Mouse (Mus musculus) kidney, adult 2 months (tissue): Measurements from ENCODE around the gene Copg2. TPM values are rescaled to one million over a fixed set of nuclear protein-coding genes. Genes with fewer than 3 reads are reported as not detected.

ENCODE experiments used
- DNase-seq: peaks from one replicate; pipeline ENCODE4 v3.0.0; 2021
- H3K27ac ChIP-seq: fragments of 200-500 bp; 2 replicates; pipeline ENCODE4 v1.5.1; 2012; ENCODE audit warnings: low read depth, low read length, control low read depth, inconsistent platforms; ENCODE audit not compliant: insufficient read depth
- H3K27me3 ChIP-seq: fragments of 200-500 bp; replicated peaks from 2 replicates; pipeline ENCODE4 v1.6.1; 2012; ENCODE audit warnings: mild to moderate bottlenecking, moderate library complexity, low read length, inconsistent platforms; ENCODE audit not compliant: control insufficient read depth, insufficient read depth
- H3K36me3 ChIP-seq: fragments of 200-500 bp; 2 replicates; pipeline ENCODE4 v1.6.1; 2012; ENCODE audit warnings: mild to moderate bottlenecking, moderate library complexity, low read length, inconsistent platforms; ENCODE audit not compliant: control insufficient read depth, insufficient read depth
- H3K4me1 ChIP-seq: fragments of 200-500 bp; 2 replicates; pipeline ENCODE4 v1.6.1; 2011; ENCODE audit warnings: low read length; ENCODE audit not compliant: control insufficient read depth, insufficient read depth
- H3K4me3 ChIP-seq: fragments of 200-500 bp; 2 replicates; pipeline ENCODE4 v1.5.1; 2011; ENCODE audit warnings: mild to moderate bottlenecking, low read depth, low read length, control low read depth; ENCODE audit not compliant: insufficient read depth
- CTCF ChIP-seq: fragments of 200-500 bp; conservative IDR thresholded peaks from 2 replicates; pipeline ENCODE4 v1.5.1; 2011; ENCODE audit warnings: low read depth, mild to moderate bottlenecking, control low read depth, low read length, moderate library complexity, mixed read lengths; ENCODE audit not compliant: insufficient read depth, insufficient read length
- POLR2A ChIP-seq: fragments of 200-500 bp; IDR thresholded peaks from one replicate; pipeline ENCODE4 v1.6.1; 2011; ENCODE audit warnings: low read depth, low read length, control low read depth
- WGBS: fragments of 180-500 bp; shearing (Covaris S2); methylation state at CpG from one replicate; pipeline ENCODE4 v1.1.7; 2018; 5-methylcytosine and 5-hydroxymethylcytosine counted together
- polyA plus RNA-seq: library from polyadenylated mRNA; depleted of rRNA; stranded (reverse); fragments of >200 nt; gene quantifications from 2 replicates; pipeline ENCODE4 v1.2.3, GENCODE M21; 2012

Gene Copg2
- polyA plus RNA-seq, 1 experiment = 13.0 TPM

DNA sequence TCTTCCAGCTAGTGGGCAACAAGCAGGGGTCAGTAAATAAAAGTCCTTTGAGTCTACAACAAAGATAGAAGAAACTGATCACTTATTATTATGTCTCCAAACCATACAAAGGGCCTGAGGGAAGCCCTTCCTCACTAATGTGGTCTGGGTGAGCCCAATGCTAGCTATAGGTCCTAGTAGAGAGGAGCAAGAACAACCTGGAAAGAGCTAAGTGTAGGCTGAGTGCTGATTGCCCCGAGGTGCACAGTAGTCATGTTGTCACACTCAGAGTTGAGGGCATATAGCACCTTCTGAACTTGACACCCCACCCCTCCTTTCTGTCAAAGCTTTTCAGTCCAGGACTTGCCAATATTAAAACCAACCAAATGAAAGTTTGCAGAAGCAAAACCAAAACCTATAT, 146.7 kb downstream of the Copg2 start:
- TF ChIP-seq POLR2A (no peak), CTCF (no peak)
- DNase-seq = no peak
- H3K27me3 ChIP-seq = no peaks in the 10 kb centered on the region
- no peak overlapping the region for H3K27ac ChIP-seq
- WGBS = 40% methylated on average over 1 of the region's 1 CpGs
- no peaks in the 10 kb centered on the region for H3K4me1 ChIP-seq
- no peaks in the 10 kb centered on the region; the same call in none of the 2 replicates for H3K36me3 ChIP-seq
- H3K4me3 ChIP-seq = no peak overlapping the region

DNA sequence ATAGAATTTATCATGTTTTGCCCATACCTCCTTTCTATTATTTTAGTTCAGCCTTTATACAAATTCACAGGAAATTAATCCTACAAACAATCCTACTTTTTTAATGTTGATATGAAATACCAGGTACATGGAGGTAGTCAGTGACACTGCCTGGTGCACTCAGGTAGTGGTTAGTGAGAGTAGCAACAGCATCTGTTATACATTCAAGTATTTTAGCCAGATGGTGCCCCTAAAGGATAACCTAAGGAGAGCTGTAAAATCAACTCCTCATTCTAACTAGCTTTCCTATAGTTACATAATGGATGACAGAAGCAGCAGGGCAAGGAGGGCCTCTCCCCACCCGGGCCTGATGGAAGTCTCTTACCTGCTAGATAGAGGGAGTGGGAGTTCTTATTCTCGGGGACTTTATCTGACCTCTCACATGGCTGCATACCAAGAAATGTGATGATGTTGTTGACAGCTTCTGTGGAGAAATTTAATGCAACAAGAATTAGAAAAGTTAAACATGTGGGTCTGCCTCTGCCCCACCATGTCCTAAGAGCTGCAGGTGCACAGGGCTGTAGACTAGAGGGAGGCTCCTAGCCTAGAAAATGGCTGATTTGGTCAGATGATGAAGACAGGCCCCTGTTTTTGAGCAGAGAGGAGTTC, 147.4 kb downstream of the Copg2 start:
- no peak for DNase-seq
- H3K4me1 ChIP-seq = no peaks in the 10 kb centered on the region
- WGBS = 63% methylated on average over 2 of the region's 2 CpGs
- H3K27ac ChIP-seq = no peak overlapping the region
- TF ChIP-seq CTCF = no peak
- no peak for TF ChIP-seq POLR2A
- no peaks in the 10 kb centered on the region; the same call in none of the 2 replicates for H3K36me3 ChIP-seq
- no peaks in the 10 kb centered on the region for H3K27me3 ChIP-seq
- H3K4me3 ChIP-seq = no peak overlapping the region

DNA sequence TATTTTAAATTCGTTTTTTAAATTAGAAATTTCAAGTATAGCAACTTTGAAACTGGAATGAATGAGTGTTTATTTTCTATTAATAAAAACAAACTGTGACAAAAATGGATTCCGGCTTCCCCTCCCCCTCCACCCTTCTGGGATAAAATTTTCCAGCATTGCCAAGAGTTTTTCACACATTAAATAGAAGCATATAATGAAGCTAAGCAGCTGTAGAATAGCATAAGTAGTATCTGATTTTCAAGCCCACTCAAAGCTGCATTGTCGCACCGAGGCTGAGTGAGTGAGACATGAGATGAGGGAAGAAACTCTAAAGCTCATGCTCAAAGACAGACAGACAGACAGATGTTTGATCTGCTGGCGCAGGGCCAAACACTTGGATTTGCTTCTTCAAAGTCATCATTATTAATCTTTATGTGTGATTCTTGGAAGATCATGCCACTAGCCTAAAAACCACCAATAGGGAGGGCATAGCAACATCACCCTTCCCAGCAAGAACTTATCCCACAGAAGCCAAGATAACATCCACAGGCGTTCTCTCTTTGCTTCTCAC, 148.2 kb downstream of the Copg2 start:
- WGBS = 84% methylated on average over 6 of the region's 6 CpGs
- Histone ChIP-seq H3K27ac (no peak overlapping the region), H3K4me3 (no peak overlapping the region), H3K27me3 (no peaks in the 10 kb centered on the region), H3K36me3 (no peaks in the 10 kb centered on the region; the same call in none of the 2 replicates), H3K4me1 (no peaks in the 10 kb centered on the region)
- DNase-seq = no peak
- TF ChIP-seq POLR2A (no peak), CTCF (no peak)

DNA sequence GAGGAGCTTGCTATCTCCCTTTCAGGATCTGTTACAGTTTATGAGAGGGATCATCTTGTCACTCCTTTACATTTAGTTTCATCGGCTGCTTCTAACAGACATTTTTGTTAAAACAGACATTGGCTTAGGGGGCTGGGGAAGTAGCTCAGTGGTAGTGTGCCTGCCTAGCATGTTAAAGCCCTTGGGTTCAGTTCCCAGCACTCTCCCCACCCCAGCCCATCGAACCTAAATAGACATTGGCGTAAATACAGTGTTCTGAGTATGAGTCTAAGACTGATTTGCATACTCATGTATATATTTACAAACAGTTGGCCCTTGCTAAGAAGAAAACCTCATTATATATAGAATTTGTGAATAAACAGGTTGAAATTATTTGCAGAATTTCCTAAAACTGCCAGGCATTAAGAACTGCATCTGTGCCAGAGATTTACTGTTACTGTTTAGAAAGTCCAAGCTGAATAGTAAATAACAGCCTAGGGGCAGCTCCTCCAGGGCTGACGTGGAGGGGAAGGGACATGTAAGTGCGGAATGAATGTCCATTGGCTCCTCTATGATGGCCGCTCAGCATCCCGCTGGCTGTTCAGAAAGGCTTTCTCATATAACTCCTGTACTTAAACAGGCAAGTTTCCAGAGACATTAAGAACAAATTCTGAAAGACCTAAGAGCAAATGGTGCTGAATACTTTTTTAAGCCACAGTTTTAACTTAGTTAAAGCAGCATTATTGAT, 148.8 kb downstream of the Copg2 start:
- WGBS = 84% methylated on average over 7 of the region's 7 CpGs
- Histone ChIP-seq H3K27me3 (no peaks in the 10 kb centered on the region), H3K36me3 (no peaks in the 10 kb centered on the region; the same call in none of the 2 replicates), H3K4me3 (no peak overlapping the region), H3K4me1 (no peaks in the 10 kb centered on the region), H3K27ac (no peak overlapping the region)
- DNase-seq = no peak
- TF ChIP-seq POLR2A (no peak), CTCF (no peak)

DNA sequence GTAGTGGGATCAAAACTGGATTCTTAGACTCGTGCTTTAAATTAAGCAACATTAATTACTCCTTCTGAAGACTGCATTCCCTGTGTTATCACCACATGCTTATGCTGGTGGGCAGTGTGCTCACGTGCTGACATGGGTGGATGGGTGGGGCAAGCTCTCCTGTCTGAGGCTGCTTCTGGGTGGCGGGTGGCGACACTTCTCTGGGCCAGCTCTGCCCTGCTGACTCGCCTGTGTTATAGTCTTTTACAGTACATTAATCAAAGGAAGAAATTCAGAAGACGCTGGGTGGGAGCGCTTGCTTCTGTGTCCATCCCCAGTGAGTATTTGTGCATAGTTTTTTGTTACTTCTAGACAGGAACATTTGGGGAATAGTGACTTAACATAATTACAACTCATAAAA, 151.0 kb downstream of the Copg2 start:
- Histone ChIP-seq H3K4me1 (no peaks in the 10 kb centered on the region), H3K27ac (no peak overlapping the region), H3K36me3 (no peaks in the 10 kb centered on the region; the same call in 1 of the 2 replicates), H3K4me3 (no peak overlapping the region), H3K27me3 (no peaks in the 10 kb centered on the region)
- WGBS = 60% methylated on average over 7 of the region's 7 CpGs
- TF ChIP-seq CTCF = no peak
- no peak for DNase-seq

DNA sequence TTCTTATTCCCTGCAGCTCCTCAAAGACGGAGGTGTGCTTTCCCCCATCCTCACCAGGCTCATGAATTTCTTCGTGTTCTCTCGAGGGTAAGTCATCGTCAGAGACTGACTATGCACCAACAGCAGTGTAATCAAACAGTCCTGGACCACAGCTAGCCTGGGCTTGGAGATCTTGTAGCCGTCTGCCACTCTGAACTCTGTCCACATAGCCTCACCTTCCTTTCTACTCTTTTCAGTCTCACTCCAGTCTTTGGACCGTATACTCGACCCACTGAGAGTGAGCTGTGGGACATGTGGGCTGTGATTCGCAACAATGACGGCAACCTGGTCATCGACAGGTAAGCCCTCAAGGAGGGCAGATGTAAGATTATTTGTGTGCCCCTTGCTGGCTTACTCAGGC, 151.7 kb downstream of the Copg2 start:
- Histone ChIP-seq H3K4me3 (no peak overlapping the region), H3K27me3 (no peaks in the 10 kb centered on the region), H3K4me1 (no peaks in the 10 kb centered on the region), H3K27ac (no peak overlapping the region), H3K36me3 (no peaks in the 10 kb centered on the region)
- DNase-seq = no peak
- WGBS = 86% methylated on average over 10 of the region's 10 CpGs
- TF ChIP-seq CTCF = no peak
- TF ChIP-seq POLR2A = no peak

DNA sequence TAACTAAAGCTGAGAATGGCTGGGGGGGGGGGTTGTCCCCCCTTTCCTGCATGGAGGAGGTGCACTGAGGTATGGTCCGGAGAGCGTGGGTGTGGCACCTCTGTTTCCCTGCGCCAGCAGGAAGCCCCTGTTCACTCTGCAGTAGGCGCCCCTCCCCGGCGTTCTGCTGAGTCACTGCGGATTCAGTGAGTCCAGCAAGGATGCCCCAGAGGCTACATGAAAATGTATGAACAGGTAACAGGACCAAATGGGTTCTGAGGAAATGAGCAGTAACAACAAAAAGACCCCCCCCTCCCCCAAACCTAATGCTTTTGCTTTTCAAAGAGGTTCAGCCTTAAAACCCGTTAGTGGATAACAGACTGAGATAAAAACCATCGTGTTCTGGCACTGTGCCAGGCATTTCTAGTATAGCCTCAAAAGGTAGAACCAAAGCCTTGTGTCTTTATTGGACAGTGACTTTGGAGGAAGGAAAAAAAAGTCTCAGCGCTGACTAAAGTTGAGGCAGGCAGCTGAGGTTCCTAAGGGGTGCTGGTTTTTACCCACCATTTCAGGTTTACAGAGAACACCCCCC, 157.3 kb downstream of the Copg2 start:
- no peak overlapping the region for H3K27ac ChIP-seq
- TF ChIP-seq CTCF (no peak), POLR2A (no peak)
- H3K27me3 ChIP-seq = no peaks in the 10 kb centered on the region
- no peaks in the 10 kb centered on the region for H3K36me3 ChIP-seq
- DNase-seq = peak; percentile 38
- H3K4me3 ChIP-seq = no peak overlapping the region
- WGBS = 49% methylated on average over 10 of the region's 10 CpGs
- no peaks in the 10 kb centered on the region for H3K4me1 ChIP-seq
